Mouse (Mus musculus): ENCODE measurements at regions not wholly inside any gene's neighbourhood (a gene's known extent, or its start where the extent isn't known, plus 50 kb on each side); places are given as distances from the start of the nearest gene placed in this dataset.

- TF ChIP-seq CTCF (IDR thresholded peaks at IDR 0.05): no peak
- TF ChIP-seq EP300 (IDR thresholded peaks at IDR 0.05): no peak
Measured at GRCm38 (mm10) chr1:60645176-60645575, 71.4 kb upstream of the Cd28 start.
